Mouse (Mus musculus) adrenal gland, postnatal 36 days (tissue): ENCODE results near the gene Clec4a1. TPM values are rescaled to one million over a fixed set of nuclear protein-coding genes. Genes with fewer than 3 reads are reported as not detected.
A peak's percentile ranks its signal among the peaks of the same experiment; 100 is the strongest.

Experiments used
- DNase-seq, 2 experiments: peaks; one replicate each; pipeline ENCODE4 v3.0.0; 2021; ENCODE audit warnings: mixed read lengths in 1 of 2
- long read RNA-seq, 2 experiments: library from polyadenylated mRNA; stranded (forward); transcript quantifications; one replicate each; pipeline ENCODE4 v2.0.0; 2021; ENCODE audit warnings: borderline sequencing depth in 2 of 2
- total RNA-seq, 2 experiments: library from RNA; stranded (reverse); gene quantifications; 2 replicates each; pipeline ENCODE4 v1.2.3; 2021

Clec4a1 gene
- 1 to 10 TPM; 2.2 to 4.5 TPM for total RNA-seq
- long read RNA-seq, experiment 1, partial matches to known transcripts: 0 of 1 reads
- long read RNA-seq, experiment 1, other reads (novel, unspliced or antisense): 0 of 1 reads
- long read RNA-seq, experiment 2, partial matches to known transcripts: 0 of 1 reads
- long read RNA-seq, experiment 2, other reads (novel, unspliced or antisense): 0 of 1 reads

DNA sequence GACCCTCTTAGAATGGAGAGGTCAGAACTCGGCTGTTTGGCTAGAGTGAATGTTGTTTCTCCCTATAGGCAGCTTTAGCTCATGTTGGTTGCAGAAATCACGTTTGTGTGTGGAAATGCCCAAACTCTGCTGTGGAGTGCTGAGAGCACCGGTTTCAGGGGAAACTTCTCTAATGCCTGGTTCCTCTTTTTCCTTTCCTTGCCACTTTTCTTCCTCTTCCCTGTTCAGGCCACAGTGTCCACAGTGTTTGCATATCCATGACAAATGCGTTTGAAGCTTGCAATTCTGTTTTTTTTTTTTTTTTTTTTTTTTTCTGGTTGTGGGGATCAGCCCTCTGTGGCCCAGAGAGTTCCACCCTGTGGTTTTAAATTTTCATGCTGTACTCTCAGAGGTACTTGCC is at the start of gene Clec4a1:
Gene Clec4a1 (plus strand): TSS at position 398 of the 400 bp plus-strand sequence.
- DNase-seq: no peak

DNA sequence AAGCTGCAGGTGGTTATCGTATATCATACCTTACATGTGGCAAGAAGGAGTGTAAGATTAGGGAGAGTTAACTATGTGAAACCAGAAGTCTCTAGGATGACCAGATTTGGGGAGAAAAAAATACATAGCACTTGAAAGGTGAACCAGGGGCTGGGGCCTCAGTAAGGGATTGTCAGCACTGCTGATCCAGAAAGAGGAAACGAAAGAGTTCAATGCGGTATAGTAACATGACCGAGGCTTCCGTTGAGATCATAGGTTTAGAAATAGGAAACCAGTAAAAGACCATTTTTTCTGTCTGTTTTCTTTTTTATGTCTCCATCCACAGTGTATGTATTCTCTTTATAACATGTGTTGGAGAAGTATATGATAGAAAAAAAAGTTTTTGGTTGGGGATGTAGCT is 48.8 kb upstream of the Clec4a1 start:
- no peak for DNase-seq

DNA sequence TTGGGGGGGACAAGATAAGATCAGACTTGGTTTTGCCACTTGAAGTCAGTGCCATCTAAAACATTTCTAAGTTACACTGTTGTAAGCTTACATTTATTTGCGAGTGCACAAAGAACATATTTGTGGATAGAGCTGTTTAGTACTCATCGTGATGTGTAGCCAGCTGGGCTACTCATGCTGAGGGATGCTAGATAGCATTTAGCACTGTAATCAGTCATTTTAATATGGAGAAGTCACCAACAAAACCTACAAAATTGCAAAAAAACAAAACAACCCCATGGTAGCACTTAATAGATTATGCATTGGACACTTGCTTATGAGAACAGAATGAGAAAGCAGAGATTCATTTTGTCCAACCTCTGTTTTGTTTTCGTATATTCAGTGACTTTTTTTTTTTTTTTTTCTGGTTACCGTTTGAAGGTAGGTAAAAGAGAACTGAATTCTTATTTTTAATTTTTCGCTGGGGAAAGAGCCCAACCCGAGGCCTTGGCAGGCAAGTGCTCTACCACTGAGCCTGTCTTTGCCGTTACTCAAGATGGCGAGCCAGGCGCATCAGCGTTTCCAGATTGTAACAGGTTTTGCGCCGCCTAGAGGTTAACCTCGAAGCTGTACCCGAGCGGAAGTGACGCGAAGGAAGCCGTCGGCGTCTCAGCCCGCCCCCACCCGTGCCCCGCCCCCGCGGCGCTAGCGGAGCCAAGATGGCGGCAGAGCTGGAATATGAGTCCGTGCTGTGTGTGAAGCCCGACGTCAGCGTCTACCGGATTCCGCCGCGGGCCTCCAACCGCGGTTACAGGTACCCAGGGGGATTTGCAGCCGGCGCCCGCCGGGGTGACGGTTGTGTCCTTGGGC is 47.6 kb upstream of the Clec4a1 start, which contains the start of gene Necap1:
Gene Necap1 (plus strand): TSS at position 604 of the 849 bp plus-strand sequence.
- peak; percentile 96 to 98 for DNase-seq

DNA sequence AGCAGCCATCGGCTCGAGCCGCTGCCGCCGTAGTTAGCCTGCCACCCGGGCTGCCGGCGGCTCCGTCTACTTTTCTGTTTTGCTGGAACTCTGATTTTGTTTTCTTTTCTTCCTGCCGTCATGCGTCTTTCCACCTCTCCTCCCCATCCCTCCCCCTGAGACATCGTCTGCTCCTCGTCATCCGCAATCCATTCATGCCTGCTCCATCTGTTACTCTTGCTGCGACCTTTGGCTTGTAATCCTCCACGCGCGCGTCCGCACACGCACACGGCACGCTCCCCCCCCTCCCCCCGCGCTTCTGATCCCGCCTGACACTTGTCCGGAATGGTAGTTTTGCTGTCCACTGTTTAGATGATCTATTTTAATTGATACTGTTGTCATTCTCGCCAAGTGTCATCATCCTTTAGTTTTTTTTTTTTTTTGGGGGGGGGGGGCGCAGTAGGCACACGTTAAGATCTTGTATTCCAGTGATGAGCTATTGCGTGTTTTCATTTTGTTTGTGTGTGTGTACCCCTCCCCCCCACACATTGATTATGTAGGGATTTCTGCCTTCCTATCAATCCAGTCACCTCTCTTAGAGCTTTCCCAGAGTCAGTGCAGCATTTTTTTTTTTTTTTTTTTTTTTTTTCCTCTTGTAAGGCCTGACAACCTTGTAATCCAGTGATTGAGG is 46.8 kb upstream of the Clec4a1 start:
- no peak for DNase-seq

DNA sequence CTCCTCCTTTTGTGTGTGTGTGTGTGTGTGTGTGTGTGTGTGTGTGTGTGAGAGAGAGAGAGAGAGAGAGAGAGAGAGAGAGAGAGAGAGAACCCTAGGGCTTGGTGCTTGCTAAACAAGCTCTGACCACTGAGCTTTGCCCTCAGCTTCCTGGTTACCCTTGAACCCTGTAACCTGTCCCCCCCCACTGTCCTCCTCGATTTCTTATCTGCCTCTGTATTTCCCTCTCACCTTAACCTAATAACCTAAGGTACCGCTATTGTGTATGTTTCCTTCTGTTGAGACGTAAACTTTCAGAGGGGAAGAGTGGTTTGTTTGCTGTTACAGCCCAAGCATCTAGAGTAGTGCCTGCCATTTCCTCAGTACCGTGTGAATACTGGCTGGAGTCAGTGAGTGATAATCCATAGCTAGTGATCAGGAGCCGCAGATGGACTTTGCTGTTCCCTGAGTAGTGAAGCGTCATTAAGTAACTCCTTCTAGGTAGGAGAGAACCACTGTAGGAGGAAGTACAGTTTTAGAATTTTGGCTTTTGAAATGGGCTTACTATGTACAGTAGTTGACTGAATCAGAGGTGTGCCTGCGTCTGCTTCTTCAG is 42.4 kb upstream of the Clec4a1 start:
- no peak for DNase-seq

DNA sequence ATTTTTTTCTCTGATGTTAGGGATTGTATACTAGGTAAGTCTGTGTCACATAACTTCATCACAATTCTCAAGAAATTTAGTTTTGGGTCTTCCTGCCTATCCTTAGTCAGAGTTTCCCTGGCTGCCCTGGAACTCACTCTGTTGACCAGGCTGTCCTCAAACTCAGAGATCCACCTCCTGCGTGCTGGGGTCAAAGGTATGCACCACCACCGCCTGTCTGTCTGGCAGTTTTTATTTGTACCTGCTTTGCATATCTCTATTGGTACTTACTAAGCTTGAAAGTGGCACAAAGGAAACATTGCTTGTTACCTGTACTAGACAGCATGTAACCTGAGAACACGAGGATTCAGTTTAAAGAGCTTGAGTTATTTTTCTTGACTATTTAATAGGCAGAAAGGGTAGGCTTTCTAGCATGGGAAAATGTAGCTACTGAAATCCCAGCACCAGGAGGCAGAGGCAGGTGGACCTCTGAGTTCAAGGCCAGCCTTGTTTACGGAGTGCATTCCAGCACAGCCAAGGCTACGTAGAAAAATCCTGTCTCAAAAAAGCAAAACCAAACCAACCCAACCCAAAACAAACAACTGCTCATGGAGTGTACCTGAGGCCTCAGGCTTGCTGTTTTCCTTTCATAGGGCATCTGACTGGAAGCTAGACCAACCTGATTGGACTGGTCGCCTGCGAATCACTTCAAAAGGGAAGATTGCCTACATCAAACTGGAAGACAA is 41.7 kb upstream of the Clec4a1 start:
- DNase-seq: no peak

DNA sequence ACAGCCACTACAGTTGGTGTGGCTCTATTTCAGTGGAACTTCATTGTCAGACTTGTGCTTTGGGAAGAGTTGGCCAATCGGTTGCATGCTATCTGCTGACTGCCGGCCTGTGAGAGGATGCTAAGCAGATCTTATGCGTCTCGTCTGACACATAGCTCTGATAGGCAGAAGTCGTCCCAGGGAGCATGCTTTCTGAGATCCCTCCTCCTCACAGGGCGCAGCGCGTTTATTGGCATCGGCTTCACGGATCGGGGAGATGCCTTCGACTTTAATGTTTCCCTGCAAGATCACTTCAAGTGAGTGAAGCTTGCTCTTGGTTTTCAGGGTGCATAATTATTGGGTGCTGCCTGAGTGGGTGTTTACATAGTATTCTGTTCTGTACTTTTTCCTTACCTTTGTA is 40.4 kb upstream of the Clec4a1 start:
- DNase-seq: no peak

DNA sequence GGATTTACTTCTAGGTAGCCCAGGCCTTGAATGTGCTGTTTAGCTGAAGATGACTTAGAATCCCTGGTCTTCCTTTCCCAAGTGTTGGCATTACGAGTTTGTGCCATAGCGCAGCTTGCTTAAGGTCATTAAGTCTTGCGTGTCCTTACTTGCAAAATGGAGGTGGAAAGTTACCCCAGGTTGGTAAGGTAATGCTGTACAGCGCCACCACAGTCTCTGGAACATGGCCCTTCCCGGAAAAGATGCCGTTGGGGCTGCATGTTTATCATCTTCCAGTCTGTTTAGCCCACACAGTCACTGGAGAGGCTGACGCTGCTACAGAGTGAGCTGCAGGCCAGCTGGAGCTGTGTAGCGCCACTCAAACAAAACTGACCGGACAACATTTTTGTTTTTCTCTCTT is 38.0 kb upstream of the Clec4a1 start:
- no peak for DNase-seq

DNA sequence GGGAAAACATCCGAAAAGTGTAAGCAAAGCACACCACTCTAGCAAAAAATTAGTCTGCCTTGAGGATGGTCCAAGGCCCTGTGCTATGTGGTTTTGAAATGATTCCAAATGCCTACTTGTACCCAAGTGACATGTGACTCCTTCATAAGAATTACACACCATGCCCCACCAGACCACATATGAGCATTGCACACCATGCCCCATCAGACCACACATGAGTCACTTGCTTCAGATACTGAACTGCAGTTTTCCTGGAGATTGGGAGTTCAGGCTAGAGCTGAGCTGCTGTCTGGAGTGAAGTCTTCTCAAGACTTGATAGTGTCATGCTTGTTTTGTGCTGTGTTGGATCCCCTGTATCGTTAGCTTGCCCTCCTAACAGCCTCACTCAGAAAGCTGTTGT is 32.0 kb upstream of the Clec4a1 start:
- no peak for DNase-seq

DNA sequence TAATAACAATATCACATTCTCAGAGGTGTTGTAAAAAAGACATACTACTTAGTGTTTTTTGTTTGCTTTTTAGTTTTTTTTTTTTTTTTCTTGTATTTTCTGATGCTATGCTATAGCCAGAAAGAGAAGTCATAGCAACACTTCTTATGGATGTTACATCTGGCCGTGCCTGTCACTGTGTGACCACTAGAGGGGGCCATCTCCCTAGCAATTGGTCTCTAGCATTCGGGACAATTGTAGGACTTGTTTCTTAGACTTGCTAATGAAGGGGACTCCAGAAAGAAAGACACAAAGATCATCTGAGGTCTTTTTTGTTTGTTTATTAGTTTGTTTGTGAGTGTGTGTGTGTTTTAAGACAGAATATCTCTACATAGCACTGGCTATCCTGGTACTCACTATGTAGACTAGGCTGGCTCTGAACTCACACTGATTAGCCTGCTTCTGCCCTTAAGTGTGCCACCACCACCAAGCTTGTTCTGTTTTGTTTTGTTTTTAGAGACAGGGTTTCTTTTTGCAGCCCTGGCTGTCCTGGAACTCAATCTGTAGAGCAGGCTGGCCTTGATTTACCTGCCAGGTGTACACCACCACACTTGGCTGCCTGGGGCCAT is 29.1 kb upstream of the Clec4a1 start:
- DNase-seq: peak; percentile 62 to 75

DNA sequence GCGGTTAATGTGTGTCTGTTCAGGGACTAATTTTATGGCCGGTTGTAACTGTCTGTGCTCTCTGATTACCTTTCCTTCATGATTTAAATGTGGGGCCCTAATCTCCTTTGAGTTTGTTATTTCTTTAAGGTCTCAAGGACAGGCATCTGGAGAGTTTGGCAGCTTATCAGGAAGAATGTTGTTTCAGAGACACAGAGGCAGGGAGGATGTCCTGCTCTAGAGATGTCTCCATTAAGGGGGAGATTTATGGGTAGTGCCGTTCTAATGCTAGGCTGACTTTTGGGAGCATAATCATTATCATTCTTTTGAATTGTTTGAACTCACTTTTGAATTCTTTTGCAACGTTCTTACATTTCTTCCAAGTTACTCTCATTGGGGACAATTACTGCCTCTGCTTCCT is 1.7 kb upstream of the Clec4a1 start:
- no peak for DNase-seq

DNA sequence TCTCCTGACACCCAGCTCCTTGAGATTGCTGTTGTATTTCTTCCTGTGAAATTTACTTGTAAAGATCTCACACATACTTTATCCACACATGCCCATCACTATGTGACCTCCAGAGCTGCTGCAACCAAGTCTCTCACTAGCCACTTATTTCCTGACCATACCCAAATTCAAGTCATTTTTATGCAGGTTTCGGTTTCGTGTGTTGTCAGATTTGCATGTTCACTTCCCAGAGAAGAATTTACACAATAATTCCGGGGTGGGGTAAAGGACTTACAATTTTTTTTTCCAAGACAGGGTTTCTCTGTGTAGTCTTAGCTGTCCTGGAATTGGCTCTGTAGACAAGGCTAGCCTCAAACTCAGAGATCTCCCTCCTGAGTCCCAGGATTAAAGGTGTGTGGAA is 13.2 kb downstream of the Clec4a1 start:
- no peak for DNase-seq

DNA sequence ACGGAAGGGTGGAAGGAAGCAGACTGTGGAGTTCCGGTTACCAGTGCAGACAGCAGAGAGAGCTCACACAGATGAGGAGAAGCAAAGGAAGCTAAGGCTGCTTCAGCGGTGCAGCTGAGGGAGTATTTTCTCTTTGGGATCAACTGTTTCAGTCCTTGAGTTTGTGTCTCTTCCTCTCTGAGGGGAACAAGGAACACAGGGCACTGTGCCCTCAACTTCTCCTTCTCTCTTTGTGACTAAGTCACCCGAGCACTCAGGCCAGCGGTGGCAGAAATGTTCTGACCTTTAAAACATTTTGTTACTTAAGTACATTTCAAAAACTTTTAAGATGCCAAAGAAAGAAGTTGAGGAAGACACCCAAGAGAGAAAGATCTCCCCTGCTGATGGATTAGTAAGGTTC is 18.0 kb downstream of the Clec4a1 start:
- no peak for DNase-seq

DNA sequence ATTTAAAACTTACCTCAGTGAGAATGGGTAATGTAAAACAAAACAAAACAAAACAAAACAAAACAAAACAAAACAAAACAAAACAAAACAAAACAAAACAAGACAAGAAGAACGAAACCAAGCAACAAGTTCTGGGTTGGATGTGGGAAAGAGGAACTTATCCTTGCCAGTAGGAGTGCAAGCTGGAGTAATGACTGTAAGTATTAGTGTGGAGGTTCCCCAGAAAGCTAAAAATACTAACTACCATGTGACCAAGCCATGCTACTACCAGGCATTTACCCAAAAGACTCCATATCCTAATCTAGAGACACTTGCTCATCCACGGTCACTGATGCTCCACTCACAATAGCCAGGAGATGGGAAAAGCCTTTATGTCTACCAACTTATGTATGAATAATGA is 25.1 kb downstream of the Clec4a1 start:
- DNase-seq: no peak

DNA sequence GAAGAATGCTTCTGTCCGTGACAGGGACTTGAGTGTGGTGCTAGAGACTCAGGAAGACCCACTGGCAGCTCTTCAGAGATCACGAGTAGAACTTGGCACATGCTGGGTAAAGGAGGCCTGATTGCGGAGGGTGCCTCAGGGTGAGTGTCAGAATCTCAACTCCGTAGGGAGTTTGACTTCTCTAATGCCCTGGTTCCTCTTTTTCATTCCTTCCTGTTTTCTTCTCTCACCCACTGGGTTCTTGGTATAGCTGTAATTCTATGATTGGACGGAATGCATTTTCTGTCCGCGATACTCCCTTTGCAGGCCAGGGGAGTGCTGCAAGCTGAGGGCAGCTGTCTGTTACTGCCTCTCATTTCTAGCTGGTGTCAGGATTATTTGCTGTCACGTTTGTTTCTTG is 30.8 kb downstream of the Clec4a1 start, which contains the start of gene Clec4a3:
Gene Clec4a3 (plus strand): TSS at position 115 of the 400 bp plus-strand sequence.
- no peak for DNase-seq

DNA sequence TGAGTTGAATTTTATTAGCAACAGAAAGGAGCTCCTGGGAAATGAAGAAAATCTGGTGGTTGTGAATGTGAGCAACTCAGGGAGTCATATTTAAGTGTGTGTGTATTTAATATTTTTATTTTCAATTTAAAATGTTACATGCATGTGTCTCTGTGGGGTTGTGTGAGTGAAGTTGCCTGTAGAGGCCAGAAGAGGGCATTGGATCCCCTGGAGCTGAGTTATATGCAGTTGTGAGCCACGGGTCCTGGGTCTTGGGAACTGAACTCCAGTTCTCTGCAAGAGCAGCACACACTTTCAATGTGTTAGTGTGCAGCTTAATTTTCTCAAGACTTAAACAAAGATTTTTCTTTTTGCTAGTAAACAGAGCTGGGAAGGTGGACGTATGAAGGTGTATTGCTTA is 42.9 kb downstream of the Clec4a1 start:
- DNase-seq: no peak

DNA sequence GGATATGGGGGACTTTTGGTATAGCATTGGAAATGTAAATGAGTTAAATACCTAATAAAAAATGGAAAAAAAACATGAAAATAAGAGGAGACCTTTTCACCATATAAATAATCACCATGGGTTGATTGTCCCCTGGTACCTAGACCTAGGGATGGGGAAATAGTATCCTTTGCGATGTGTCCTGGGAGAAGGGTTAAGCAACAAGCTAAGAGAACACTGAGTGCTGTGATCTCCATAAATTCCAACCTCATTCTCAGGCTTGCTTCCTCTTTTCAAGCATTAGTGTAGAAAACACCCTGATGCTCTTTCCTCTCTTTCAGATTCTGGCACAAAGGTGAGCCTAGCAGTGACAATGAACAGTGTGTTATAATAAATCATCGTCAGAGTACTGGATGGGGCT is 47.4 kb downstream of the Clec4a1 start:
- DNase-seq: no peak
